Comparison of ENCODE assay signal across 14 mouse cellular contexts in genomic region chr1:173409066-173409465, GRCm38 (mm10). TPM values are rescaled to one million over a fixed set of nuclear protein-coding genes. Genes with fewer than 3 reads are reported as not detected.
DNase-seq lines count a peak whose midpoint lies in the region; ATAC-seq lines count a peak whose summit lies in the region.
"Had no signal": no experiment of that assay in that cellular context is flagged by ENCODE, and none has a peak within 500 bp of the region (broad histone marks: within the 10 kb centered on the region; RNA-seq: fewer than 3 reads in every experiment).

No protein-coding gene starts in this region.

- H3K9ac ChIP-seq in forebrain, embryonic 12.5 days, result no peak overlapping the region
- H3K9ac ChIP-seq: embryonic facial prominence, embryonic 13.5 days; hindbrain, embryonic 15.5 days; limb, embryonic 12.5 days; liver, embryonic 15.5 days; neural tube, embryonic 12.5 days had no signal

- H3K4me1 ChIP-seq in forebrain, embryonic 12.5 days, result no peaks in the 10 kb centered on the region
- H3K4me1 ChIP-seq: embryonic facial prominence, embryonic 13.5 days; hindbrain, embryonic 15.5 days; liver, embryonic 15.5 days; neural tube, embryonic 12.5 days had no signal

- H3K4me2 ChIP-seq in forebrain, embryonic 12.5 days, result no peak overlapping the region
- H3K4me2 ChIP-seq: embryonic facial prominence, embryonic 13.5 days; hindbrain, embryonic 15.5 days; limb, embryonic 12.5 days; liver, embryonic 15.5 days; neural tube, embryonic 12.5 days had no signal

- no peaks in the 10 kb centered on the region for H3K9me3 ChIP-seq in forebrain, embryonic 12.5 days
- H3K9me3 ChIP-seq: embryonic facial prominence, embryonic 13.5 days; hindbrain, embryonic 15.5 days; limb, embryonic 12.5 days; liver, embryonic 15.5 days; neural tube, embryonic 12.5 days had no signal

- no peak overlapping the region for H3K27ac ChIP-seq in forebrain, embryonic 12.5 days
- H3K27ac ChIP-seq: embryonic facial prominence, embryonic 13.5 days; hindbrain, embryonic 15.5 days; limb, embryonic 12.5 days; liver, embryonic 15.5 days; neural tube, embryonic 12.5 days had no signal

- no peaks in the 10 kb centered on the region for H3K36me3 ChIP-seq in forebrain, embryonic 12.5 days (replicated peaks)
- H3K36me3 ChIP-seq: embryonic facial prominence, embryonic 13.5 days; hindbrain, embryonic 15.5 days; limb, embryonic 12.5 days; liver, embryonic 15.5 days; neural tube, embryonic 12.5 days had no signal

- peak; percentile 68 for ATAC-seq in CD4-positive, CD25-positive, alpha-beta regulatory T cell, adult 4 months
- peak; percentile 96 for ATAC-seq in common myeloid progenitor, adult 5-6 weeks (replicated peaks; ENCODE audit: low read depth, poor library complexity, severe bottlenecking)
- ATAC-seq in frontal cortex, adult (ENCODE audit: low TSS enrichment), result no peak
- ATAC-seq in forebrain, embryonic 12.5 days (ENCODE audit: low FRiP score), result no peak
- ATAC-seq: midbrain, embryonic 16.5 days had no signal

- peak; percentile 65 for DNase-seq in A20 (ENCODE audit: low read depth, low spot score)
- peak; percentile 32 to 69 for DNase-seq in natural killer cell, adult 2 months (ENCODE audit: low spot score in 2 of 2)
- DNase-seq in frontal cortex, postnatal 36 days (ENCODE audit: low spot score in 2 of 2), result no peak
- DNase-seq: right cerebral cortex, postnatal 25 days had no signal

- H3K27me3 ChIP-seq in forebrain, embryonic 12.5 days, result no peaks in the 10 kb centered on the region
- H3K27me3 ChIP-seq: embryonic facial prominence, embryonic 13.5 days; hindbrain, embryonic 15.5 days; limb, embryonic 12.5 days; liver, embryonic 15.5 days; neural tube, embryonic 12.5 days had no signal

- no peak overlapping the region for H3K4me3 ChIP-seq in forebrain, embryonic 12.5 days (replicated peaks)
- H3K4me3 ChIP-seq: embryonic facial prominence, embryonic 13.5 days; hindbrain, embryonic 15.5 days; limb, embryonic 12.5 days; liver, embryonic 15.5 days; neural tube, embryonic 12.5 days had no signal

RNA-seq across cellular contexts. Expression of gene Cadm3, which starts 41.6 kb away (rescaled TPM):
- polyA plus RNA-seq in CD4-positive, CD25-positive, alpha-beta regulatory T cell, adult 4 months (2017; shearing (Covaris generic)), result not detected
- total RNA-seq in common myeloid progenitor, adult 5-6 weeks (2017), result 0.05 TPM in 1 of 2 replicates, not detected in the other
- polyA plus RNA-seq in forebrain, embryonic 12.5 days (2016; fragmentation: Nextera tagmentation; extraction: Ambion mirVana), result 12.6 and 22.2 TPM in 2 replicates

RNA-seq across cellular contexts. Expression of gene Aim2, which starts 58.4 kb away (rescaled TPM):
- 10 to 100 TPM; 44.7 to 78.2 TPM for polyA plus RNA-seq in CD4-positive, CD25-positive, alpha-beta regulatory T cell, adult 4 months (2017; shearing (Covaris generic))
- 58.6 and 72.0 TPM in 2 replicates for total RNA-seq in common myeloid progenitor, adult 5-6 weeks (2017)
- polyA plus RNA-seq in forebrain, embryonic 12.5 days (2016; fragmentation: Nextera tagmentation; extraction: Ambion mirVana), result 6.9 and 7.5 TPM in 2 replicates

Comparison
In these comparisons a context has a peak if more than half of its experiments do, and no peak if none do; other contexts are left out.
1. DNase-seq: peak in A20 (single experiment) and natural killer cell, adult 2 months (2 of 2); none in frontal cortex, postnatal 36 days (0 of 2).
2. ATAC-seq: peak in CD4-positive, CD25-positive, alpha-beta regulatory T cell, adult 4 months (single experiment) and common myeloid progenitor, adult 5-6 weeks (single experiment); none in frontal cortex, adult (single experiment) and forebrain, embryonic 12.5 days (single experiment).
3. RNA of gene Cadm3, which starts 41.6 kb away (polyA plus RNA-seq): 12.6 to 22.2 TPM in forebrain, embryonic 12.5 days; not detected in CD4-positive, CD25-positive, alpha-beta regulatory T cell, adult 4 months; every median in the first group is over 10 times any median in the second.